Mouse (Mus musculus) limb, embryonic 13.5 days (tissue): ENCODE measurements around the gene Mprip. TPM values are rescaled to one million over a fixed set of nuclear protein-coding genes. Genes with fewer than 3 reads are reported as not detected.

Experiments used
- ATAC-seq: fragments of 200-750 bp; cut with Nextera tagmentation; 2 replicates; pipeline ENCODE4 v1.8.0; 2017; ENCODE audit warnings: low read depth, moderate number of reproducible peaks, moderate TSS enrichment; ENCODE audit not compliant: low FRiP score
- H3K27ac ChIP-seq: fragments of 300-500 bp; sonication (generic); 2 replicates; pipeline ENCODE4 v1.5.1; 2015; ENCODE audit warnings: inconsistent platforms, mild to moderate bottlenecking, moderate library complexity
- H3K27me3 ChIP-seq: fragments of 300-500 bp; sonication (generic); 2 replicates; pipeline ENCODE4 v1.6.1; 2015; ENCODE audit warnings: mild to moderate bottlenecking, inconsistent platforms
- H3K36me3 ChIP-seq: fragments of 300-500 bp; sonication (generic); 2 replicates; pipeline ENCODE4 v1.6.1; 2015; ENCODE audit warnings: inconsistent platforms, mild to moderate bottlenecking, moderate library complexity
- H3K4me1 ChIP-seq: fragments of 300-500 bp; sonication (generic); 2 replicates; pipeline ENCODE4 v1.6.1; 2015; ENCODE audit warnings: inconsistent platforms
- H3K4me2 ChIP-seq: fragments of 300-500 bp; sonication (generic); replicated peaks from 2 replicates; pipeline ENCODE4 v1.6.1; 2015; ENCODE audit warnings: inconsistent platforms, mild to moderate bottlenecking, moderate library complexity
- H3K4me3 ChIP-seq: fragments of 300-500 bp; sonication (generic); 2 replicates; pipeline ENCODE4 v1.5.1; 2015; ENCODE audit warnings: moderate library complexity, mild to moderate bottlenecking, inconsistent platforms
- H3K9ac ChIP-seq: fragments of 300-500 bp; sonication (generic); 2 replicates; pipeline ENCODE4 v1.6.1; 2015; ENCODE audit warnings: mild to moderate bottlenecking, inconsistent platforms
- H3K9me3 ChIP-seq: fragments of 300-500 bp; sonication (generic); 2 replicates; pipeline ENCODE4 v1.6.1; 2016; ENCODE audit warnings: inconsistent platforms
- WGBS: fragments of 180-500 bp; shearing (Covaris S2); methylation state at CpG from one replicate; pipeline ENCODE4 v1.1.7; 2015; 5-methylcytosine and 5-hydroxymethylcytosine counted together
- polyA plus RNA-seq: library from polyadenylated mRNA; unstranded; fragments of >200 nt; fragmentation: Nextera tagmentation; extraction: Ambion mirVana; gene quantifications from 2 replicates; pipeline ENCODE4 v1.2.1, GENCODE M21; 2015

Mprip gene
- polyA plus RNA-seq, 1 experiment from 2014 or later: 40.7 TPM

DNA sequence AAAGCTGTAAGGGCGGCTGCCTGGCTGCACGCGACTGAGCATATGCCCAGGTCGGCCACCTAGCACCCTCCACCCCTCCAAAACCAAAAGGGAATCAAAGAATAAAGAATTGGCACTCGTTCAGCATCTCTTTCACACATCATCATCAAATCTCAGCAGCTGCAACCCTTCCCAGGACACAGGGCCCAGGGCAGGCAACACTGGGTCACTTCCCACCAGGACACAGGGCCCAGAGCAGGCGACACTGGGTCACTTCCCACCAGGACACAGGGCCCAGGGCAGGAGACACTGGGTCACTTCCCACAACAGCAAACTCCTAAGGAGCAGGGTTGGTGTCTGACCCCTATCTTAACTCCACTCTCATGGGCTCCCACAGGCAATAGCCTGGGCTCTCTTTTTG lies 132.3 kb downstream of the Mprip start:
- WGBS: 91% methylated on average over 6 of the region's 6 CpGs
- Histone ChIP-seq H3K4me2 (no peak overlapping the region), H3K27ac (no peak overlapping the region), H3K4me3 (no peak overlapping the region), H3K9ac (no peak overlapping the region), H3K9me3 (no peaks in the 10 kb centered on the region), H3K27me3 (no peaks in the 10 kb centered on the region), H3K36me3 (peaks cover 74% of the 10 kb centered on the region), H3K4me1 (no peaks in the 10 kb centered on the region)
- ATAC-seq: no peak

- Histone ChIP-seq H3K27me3 (no peaks in the 10 kb centered on the region), H3K9me3 (no peaks in the 10 kb centered on the region), H3K4me1 (no peaks in the 10 kb centered on the region), H3K4me3 (no peak overlapping the region), H3K9ac (no peak overlapping the region), H3K36me3 (peaks cover 100% of the 10 kb centered on the region), H3K4me2 (no peak overlapping the region), H3K27ac (no peak overlapping the region)
- ATAC-seq: no peak
- 95% methylated on average over 10 of the region's 10 CpGs for WGBS
Observed at GRCm38 (mm10) chr11:59800412-59800811, 139.3 kb downstream of the Mprip start.

DNA sequence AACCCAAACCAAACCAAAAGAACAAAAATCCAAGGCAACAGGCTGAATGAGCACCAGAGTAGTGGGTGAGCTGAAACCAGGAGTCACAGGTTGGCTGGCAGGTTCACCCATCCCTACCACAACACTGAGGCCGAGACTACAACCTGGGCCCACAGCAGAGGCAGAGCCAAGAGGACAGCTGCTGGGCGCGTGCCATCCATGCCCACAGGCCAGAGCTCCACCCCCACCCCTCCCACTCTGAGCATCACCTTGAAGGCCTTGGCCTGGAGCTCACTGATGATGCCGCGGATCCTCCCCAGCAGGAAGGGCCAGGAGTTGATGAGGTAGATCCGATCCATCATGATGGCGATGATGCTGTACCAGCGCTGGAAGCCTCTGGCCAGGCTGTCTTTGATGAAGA lies 140.8 kb downstream of the Mprip start:
- no peak overlapping the region for H3K4me2 ChIP-seq
- WGBS: 95% methylated on average over 8 of the region's 8 CpGs
- peaks cover 100% of the 10 kb centered on the region for H3K36me3 ChIP-seq

GRCm38 (mm10) chr11:59803516-59803915 lies 142.4 kb downstream of the Mprip start:
- Histone ChIP-seq H3K27me3 (no peaks in the 10 kb centered on the region), H3K4me3 (no peak overlapping the region), H3K4me2 (no peak overlapping the region), H3K9ac (0 out of 2 replicates have a peak overlapping the region, but pooled peaks have one; percentile 31), H3K36me3 (peaks cover 94% of the 10 kb centered on the region), H3K9me3 (no peaks in the 10 kb centered on the region), H3K27ac (no peak overlapping the region), H3K4me1 (peaks cover 3% of the 10 kb centered on the region)
- ATAC-seq: no peak
- 65% methylated on average over 14 of the region's 14 CpGs for WGBS

More for the DNA sequence above, 140.8 kb downstream of the Mprip start:
- Histone ChIP-seq H3K9ac (no peak overlapping the region), H3K4me1 (no peaks in the 10 kb centered on the region), H3K27me3 (no peaks in the 10 kb centered on the region), H3K4me3 (no peak overlapping the region), H3K9me3 (no peaks in the 10 kb centered on the region), H3K27ac (no peak overlapping the region)
- ATAC-seq: no peak

- Histone ChIP-seq H3K36me3 (peaks cover 84% of the 10 kb centered on the region), H3K27me3 (no peaks in the 10 kb centered on the region), H3K27ac (peak overlapping the region; percentile 22; the same call in 1 of the 2 replicates), H3K4me2 (no peak overlapping the region), H3K9me3 (no peaks in the 10 kb centered on the region), H3K4me1 (peaks cover 9% of the 10 kb centered on the region), H3K4me3 (no peak overlapping the region), H3K9ac (no peak overlapping the region)
- WGBS: 93% methylated on average over 22 of the region's 22 CpGs
- no peak for ATAC-seq
Observed at GRCm38 (mm10) chr11:59804409-59805110, 143.5 kb downstream of the Mprip start.

DNA sequence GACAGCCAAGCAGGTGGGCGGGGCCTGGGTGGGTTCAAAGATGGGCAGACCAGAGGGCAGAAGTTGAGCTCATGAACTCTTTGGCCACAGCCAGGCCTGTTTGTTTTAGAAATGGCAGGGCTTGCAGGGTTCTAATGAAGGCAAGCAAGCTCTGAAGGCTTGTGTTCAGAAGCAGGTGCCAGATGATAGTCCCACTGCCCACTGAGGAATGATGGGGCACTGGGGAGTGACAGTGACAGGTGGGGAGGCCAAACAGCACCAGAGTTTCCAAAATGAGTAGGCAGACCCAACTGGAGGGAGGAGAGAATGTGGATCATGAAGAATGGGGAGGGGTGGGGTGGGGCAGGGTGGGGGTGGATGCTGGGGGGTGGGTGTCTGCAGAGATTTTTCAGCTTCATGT lies 144.2 kb downstream of the Mprip start:
- WGBS: 100% methylated on average over 1 of the region's 1 CpGs
- Histone ChIP-seq H3K4me1 (peaks cover 9% of the 10 kb centered on the region), H3K4me2 (no peak overlapping the region), H3K9me3 (no peaks in the 10 kb centered on the region), H3K9ac (no peak overlapping the region), H3K36me3 (peaks cover 77% of the 10 kb centered on the region), H3K4me3 (no peak overlapping the region), H3K27ac (no peak overlapping the region), H3K27me3 (no peaks in the 10 kb centered on the region)
- ATAC-seq: no peak

- H3K36me3 ChIP-seq: peaks cover 73% of the 10 kb centered on the region
- WGBS: 91% methylated on average over 2 of the region's 2 CpGs
- H3K4me3 ChIP-seq: no peak overlapping the region
- no peaks in the 10 kb centered on the region for H3K9me3 ChIP-seq
- no peak overlapping the region for H3K27ac ChIP-seq
- no peaks in the 10 kb centered on the region for H3K27me3 ChIP-seq
- no peak for ATAC-seq
- peaks cover 12% of the 10 kb centered on the region for H3K4me1 ChIP-seq
- no peak overlapping the region for H3K9ac ChIP-seq
- H3K4me2 ChIP-seq: no peak overlapping the region
Observed at GRCm38 (mm10) chr11:59805656-59806055, 144.6 kb downstream of the Mprip start.

DNA sequence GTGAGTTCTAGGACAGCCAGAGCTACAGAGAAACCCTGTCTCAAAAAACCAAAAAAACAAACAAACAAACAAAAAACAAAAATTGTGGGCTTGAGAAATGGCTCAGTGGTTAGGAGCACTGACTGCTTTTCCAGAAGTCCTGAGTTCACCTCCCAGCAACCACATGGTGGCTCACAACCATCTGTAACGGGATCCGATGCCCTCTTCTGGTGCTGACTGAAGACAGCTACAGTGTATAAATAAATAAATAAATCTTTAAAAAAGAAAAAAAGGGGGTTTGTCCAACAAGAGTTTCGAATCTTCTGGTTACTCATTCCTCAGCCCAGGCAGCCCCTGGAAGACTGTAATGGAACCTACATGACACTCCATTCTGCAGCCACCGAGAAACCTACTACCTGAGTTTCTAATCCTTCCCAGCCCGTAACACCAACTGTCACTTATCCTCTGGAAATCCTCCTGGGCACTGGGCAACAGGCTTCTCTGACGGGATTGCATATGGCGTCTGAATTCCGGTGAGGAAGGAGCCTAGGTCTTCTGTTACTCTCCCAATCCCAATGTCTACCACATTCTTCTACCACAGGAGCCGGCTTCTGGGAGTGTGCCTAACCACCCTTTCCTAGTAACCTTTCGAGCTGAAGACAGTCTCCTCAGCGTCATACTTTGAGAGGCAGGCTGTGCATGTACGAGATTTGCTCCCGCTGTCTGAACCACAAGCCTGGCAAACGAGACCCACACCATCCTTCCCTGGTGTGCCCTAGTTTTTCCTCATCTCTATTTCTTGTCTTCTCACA lies 147.3 kb downstream of the Mprip start:
- Histone ChIP-seq H3K27ac (no peak overlapping the region), H3K27me3 (no peaks in the 10 kb centered on the region), H3K9ac (peak overlapping the region; percentile 91), H3K9me3 (no peaks in the 10 kb centered on the region), H3K36me3 (peaks cover 46% of the 10 kb centered on the region), H3K4me1 (peaks cover 21% of the 10 kb centered on the region), H3K4me3 (peak overlapping the region; percentile 63), H3K4me2 (peak overlapping the region; percentile 83)
- WGBS: 71% methylated on average over 14 of the region's 14 CpGs
- no peak for ATAC-seq

DNA sequence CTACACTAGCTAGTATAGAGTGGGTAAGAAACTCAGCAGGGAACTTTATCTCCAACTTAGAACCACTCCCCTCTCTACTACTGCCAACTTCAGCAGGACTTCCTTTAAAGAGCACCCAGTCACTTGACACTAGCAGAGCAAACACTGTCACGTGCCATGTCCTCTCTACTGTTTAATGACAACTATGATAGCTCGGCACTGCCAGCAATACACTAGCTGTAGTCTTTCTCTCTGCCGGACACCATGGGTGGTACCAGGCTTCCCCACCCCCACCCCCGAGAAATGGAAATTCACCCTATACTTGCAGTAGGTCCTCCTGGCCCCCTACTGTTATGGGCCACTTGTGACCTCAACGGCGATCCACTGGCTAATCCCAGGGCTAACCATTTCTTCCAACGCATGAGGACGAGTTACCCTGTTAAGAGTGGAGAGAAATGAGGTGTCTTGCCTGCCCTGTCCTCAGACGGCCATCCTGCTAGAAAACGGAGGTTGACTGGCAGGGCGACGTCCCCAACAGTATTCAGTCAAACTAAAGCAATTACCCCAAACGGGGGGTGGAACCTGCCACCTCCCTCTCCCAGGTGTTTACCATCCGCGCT lies 148.1 kb downstream of the Mprip start:
- no peaks in the 10 kb centered on the region for H3K9me3 ChIP-seq
- under 1% methylated on average over 15 of the region's 15 CpGs for WGBS
- peak overlapping the region; percentile 83 for H3K4me2 ChIP-seq
- peak; percentile 43 for ATAC-seq
- H3K27ac ChIP-seq: peak overlapping the region; percentile 98
- H3K27me3 ChIP-seq: no peaks in the 10 kb centered on the region
- peaks cover 21% of the 10 kb centered on the region for H3K4me1 ChIP-seq
- peaks cover 38% of the 10 kb centered on the region for H3K36me3 ChIP-seq
- H3K4me3 ChIP-seq: peak overlapping the region; percentile 63
- peak overlapping the region; percentile 91 for H3K9ac ChIP-seq

- WGBS: under 1% methylated on average over 52 of the region's 52 CpGs
- peaks cover 21% of the 10 kb centered on the region for H3K4me1 ChIP-seq
- H3K27ac ChIP-seq: peak within 1 kb of the TSS; percentile 98
- peak within 1 kb of the TSS; percentile 91 for H3K9ac ChIP-seq
- H3K4me3 ChIP-seq: peak within 1 kb of the TSS; percentile 63
- no peaks in the 10 kb centered on the region for H3K27me3 ChIP-seq
- peak within 1 kb of the TSS; percentile 83 for H3K4me2 ChIP-seq
- ATAC-seq: peak; percentile 93
- no peaks in the 10 kb centered on the region for H3K9me3 ChIP-seq
- H3K36me3 ChIP-seq: peaks cover 31% of the 10 kb centered on the region
Observed at GRCm38 (mm10) chr11:59809670-59810474, 148.8 kb downstream of the Mprip start, which contains the start of gene Flcn. Flcn (minus strand) TSS chr11:59810016.

GRCm38 (mm10) chr11:59810480-59811158 lies 149.5 kb downstream of the Mprip start:
- WGBS: 68% methylated on average over 14 of the region's 14 CpGs

More at GRCm38 (mm10) chr11:59810480-59811158, 149.5 kb downstream of the Mprip start:
- peak overlapping the region; percentile 98 for H3K27ac ChIP-seq
- no peak for ATAC-seq
- H3K36me3 ChIP-seq: peaks cover 26% of the 10 kb centered on the region
- H3K27me3 ChIP-seq: no peaks in the 10 kb centered on the region
- peaks cover 21% of the 10 kb centered on the region for H3K4me1 ChIP-seq
- H3K4me3 ChIP-seq: peak overlapping the region; percentile 63
- peak overlapping the region; percentile 91 for H3K9ac ChIP-seq
- H3K4me2 ChIP-seq: peak overlapping the region; percentile 83
- no peaks in the 10 kb centered on the region for H3K9me3 ChIP-seq
